Mouse (Mus musculus): ENCODE measurements around the gene Chd4. TPM values are rescaled to one million over a fixed set of nuclear protein-coding genes. Genes with fewer than 3 reads are reported as not detected.

The Chd4 gene
- polyA plus RNA-seq, 1 experiment from 2014 or later = 102 TPM

DNA sequence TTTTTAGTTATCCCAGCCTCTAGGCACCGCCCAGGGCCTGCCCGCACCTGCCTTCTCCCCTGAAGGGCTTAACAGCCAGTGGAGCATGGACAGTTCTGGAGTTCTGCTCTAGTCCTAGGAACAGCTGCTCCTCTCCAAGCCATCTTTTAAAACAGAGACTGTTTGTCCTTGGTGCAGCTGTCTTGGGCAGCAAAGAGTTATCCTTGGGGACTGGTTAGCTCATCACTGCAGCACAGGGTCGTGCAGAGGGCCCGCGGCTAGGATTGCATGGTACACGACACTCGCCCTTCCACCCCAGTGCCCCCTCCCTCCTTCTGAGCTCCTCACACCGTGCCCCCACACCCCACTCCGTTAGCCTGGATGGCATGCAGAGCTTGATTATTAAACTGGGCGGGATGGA lies 51.5 kb downstream of the Chd4 start:
- no peaks in the 10 kb centered on the region for H3K27me3 ChIP-seq (replicated peaks; ENCODE audit: low read depth, poor library complexity, severe bottlenecking)
- H3K4me1 ChIP-seq = peaks cover 61% of the 10 kb centered on the region
- H3K9me3 ChIP-seq = no peaks in the 10 kb centered on the region
- DNase-seq (ENCODE audit: low spot score) = no peak
- peaks cover 73% of the 10 kb centered on the region for H3K36me3 ChIP-seq (replicated peaks)
- peak overlapping the region; percentile 78 for H3K4me3 ChIP-seq
- no peak overlapping the region; the same call in 1 of the 2 replicates for H3K27ac ChIP-seq (replicated peaks)
- 72% methylated on average over 10 of the region's 10 CpGs for WGBS

GRCm38 (mm10) chr6:125148251-125148925 lies 52.6 kb downstream of the Chd4 start:
- peaks cover 73% of the 10 kb centered on the region for H3K36me3 ChIP-seq (replicated peaks)
- peaks cover 61% of the 10 kb centered on the region for H3K4me1 ChIP-seq
- no peaks in the 10 kb centered on the region for H3K27me3 ChIP-seq (replicated peaks; ENCODE audit: low read depth, poor library complexity, severe bottlenecking)
- H3K4me3 ChIP-seq = peak overlapping the region; percentile 23
- peak overlapping the region; percentile 51 for H3K27ac ChIP-seq (replicated peaks)
- DNase-seq (ENCODE audit: low spot score) = no peak
- no peaks in the 10 kb centered on the region for H3K9me3 ChIP-seq
- 76% methylated on average over 18 of the region's 18 CpGs for WGBS

GRCm38 (mm10) chr6:125148926-125149568 lies 53.3 kb downstream of the Chd4 start:
- H3K9me3 ChIP-seq = no peaks in the 10 kb centered on the region
- peak overlapping the region; percentile 23; the same call in 1 of the 2 replicates for H3K4me3 ChIP-seq
- no peaks in the 10 kb centered on the region for H3K27me3 ChIP-seq (replicated peaks; ENCODE audit: low read depth, poor library complexity, severe bottlenecking)
- no peak overlapping the region for H3K27ac ChIP-seq (replicated peaks)
- no peak for DNase-seq (ENCODE audit: low spot score)
- peaks cover 57% of the 10 kb centered on the region for H3K4me1 ChIP-seq
- 81% methylated on average over 16 of the region's 16 CpGs for WGBS
- H3K36me3 ChIP-seq (replicated peaks) = peaks cover 73% of the 10 kb centered on the region

- peaks cover 70% of the 10 kb centered on the region for H3K36me3 ChIP-seq (replicated peaks)
- H3K4me1 ChIP-seq = peaks cover 52% of the 10 kb centered on the region
- H3K27me3 ChIP-seq (replicated peaks; ENCODE audit: low read depth, poor library complexity, severe bottlenecking) = no peaks in the 10 kb centered on the region
- 0 out of 2 replicates have a peak overlapping the region, but pooled peaks have one; percentile 27 for H3K27ac ChIP-seq (replicated peaks)
- WGBS = 79% methylated on average over 7 of the region's 7 CpGs
- no peaks in the 10 kb centered on the region for H3K9me3 ChIP-seq
- DNase-seq (ENCODE audit: low spot score) = no peak
- no peak overlapping the region for H3K4me3 ChIP-seq
Observed at GRCm38 (mm10) chr6:125149569-125149950, 53.8 kb downstream of the Chd4 start.

GRCm38 (mm10) chr6:125152212-125153017 lies 56.6 kb downstream of the Chd4 start:
- Histone ChIP-seq H3K4me1 (peaks cover 48% of the 10 kb centered on the region), H3K4me3 (no peak overlapping the region), H3K27me3 (replicated peaks; ENCODE audit: low read depth, poor library complexity, severe bottlenecking) (no peaks in the 10 kb centered on the region), H3K36me3 (replicated peaks) (peaks cover 80% of the 10 kb centered on the region), H3K9me3 (no peaks in the 10 kb centered on the region), H3K27ac (replicated peaks) (no peak overlapping the region)
- no peak for DNase-seq (ENCODE audit: low spot score)
- 84% methylated on average over 22 of the region's 22 CpGs for WGBS

GRCm38 (mm10) chr6:125153018-125153389 lies 57.2 kb downstream of the Chd4 start:
- no peak overlapping the region for H3K27ac ChIP-seq (replicated peaks)
- 81% methylated on average over 5 of the region's 5 CpGs for WGBS
- no peaks in the 10 kb centered on the region for H3K27me3 ChIP-seq (replicated peaks; ENCODE audit: low read depth, poor library complexity, severe bottlenecking)
- peaks cover 46% of the 10 kb centered on the region for H3K4me1 ChIP-seq
- no peak for DNase-seq (ENCODE audit: low spot score)
- H3K4me3 ChIP-seq = no peak overlapping the region
- H3K9me3 ChIP-seq = no peaks in the 10 kb centered on the region
- peaks cover 83% of the 10 kb centered on the region for H3K36me3 ChIP-seq (replicated peaks)

- no peak for DNase-seq (ENCODE audit: low spot score)
- Histone ChIP-seq H3K4me1 (peaks cover 39% of the 10 kb centered on the region), H3K4me3 (no peak overlapping the region), H3K27ac (replicated peaks) (no peak overlapping the region), H3K36me3 (replicated peaks) (peaks cover 81% of the 10 kb centered on the region), H3K9me3 (no peaks in the 10 kb centered on the region), H3K27me3 (replicated peaks; ENCODE audit: low read depth, poor library complexity, severe bottlenecking) (no peaks in the 10 kb centered on the region)
- WGBS = 94% methylated on average over 4 of the region's 4 CpGs
Observed at GRCm38 (mm10) chr6:125153682-125154081, 57.9 kb downstream of the Chd4 start.

GRCm38 (mm10) chr6:125154550-125154949 lies 58.8 kb downstream of the Chd4 start:
- peaks cover 81% of the 10 kb centered on the region for H3K36me3 ChIP-seq (replicated peaks)
- peaks cover 33% of the 10 kb centered on the region for H3K4me1 ChIP-seq
- no peak overlapping the region for H3K4me3 ChIP-seq
- no peaks in the 10 kb centered on the region for H3K9me3 ChIP-seq
- H3K27ac ChIP-seq (replicated peaks) = no peak overlapping the region
- no peak for DNase-seq (ENCODE audit: low spot score)
- H3K27me3 ChIP-seq (replicated peaks; ENCODE audit: low read depth, poor library complexity, severe bottlenecking) = no peaks in the 10 kb centered on the region

DNA sequence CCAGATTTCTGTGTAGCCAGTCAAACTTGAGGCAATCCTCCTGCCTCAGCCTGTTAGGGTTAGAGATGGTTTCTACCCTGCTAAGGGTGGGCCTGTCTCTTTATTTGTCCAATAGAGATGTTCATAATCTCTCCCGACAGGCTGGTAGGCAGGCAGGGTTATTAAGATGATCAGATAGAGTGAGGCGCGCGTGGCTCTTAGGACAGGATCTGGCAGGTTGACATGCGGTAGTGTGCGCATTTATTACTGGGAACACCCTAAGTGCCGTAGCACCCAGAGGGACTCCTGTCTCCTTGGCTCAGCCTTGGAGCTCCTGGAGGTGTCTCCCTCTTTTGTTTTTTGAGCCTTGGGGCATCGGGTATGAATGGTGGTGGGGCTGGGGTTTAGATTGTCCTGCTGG lies 59.5 kb downstream of the Chd4 start:
- DNase-seq (ENCODE audit: low spot score) = no peak
- H3K36me3 ChIP-seq (replicated peaks) = peaks cover 86% of the 10 kb centered on the region
- no peak overlapping the region for H3K27ac ChIP-seq (replicated peaks)
- H3K4me1 ChIP-seq = peaks cover 35% of the 10 kb centered on the region
- no peaks in the 10 kb centered on the region for H3K9me3 ChIP-seq
- no peaks in the 10 kb centered on the region for H3K27me3 ChIP-seq (replicated peaks; ENCODE audit: low read depth, poor library complexity, severe bottlenecking)
- H3K4me3 ChIP-seq = no peak overlapping the region
- 86% methylated on average over 8 of the region's 8 CpGs for WGBS

- no peak overlapping the region for H3K27ac ChIP-seq (replicated peaks)
Observed at GRCm38 (mm10) chr6:125156491-125156890, 60.7 kb downstream of the Chd4 start.

GRCm38 (mm10) chr6:125156903-125157614 lies 61.3 kb downstream of the Chd4 start:
- Histone ChIP-seq H3K4me3 (peak overlapping the region; percentile 11; the same call in 1 of the 2 replicates), H3K4me1 (peaks cover 49% of the 10 kb centered on the region), H3K9me3 (no peaks in the 10 kb centered on the region), H3K36me3 (replicated peaks) (peaks cover 87% of the 10 kb centered on the region), H3K27me3 (replicated peaks; ENCODE audit: low read depth, poor library complexity, severe bottlenecking) (no peaks in the 10 kb centered on the region), H3K27ac (replicated peaks) (peak overlapping the region; percentile 30; the same call in 1 of the 2 replicates)
- 56% methylated on average over 7 of the region's 7 CpGs for WGBS
- peak; percentile 54 for DNase-seq (ENCODE audit: low spot score)

More at GRCm38 (mm10) chr6:125156491-125156890, 60.7 kb downstream of the Chd4 start:
- no peaks in the 10 kb centered on the region for H3K27me3 ChIP-seq (replicated peaks; ENCODE audit: low read depth, poor library complexity, severe bottlenecking)
- peaks cover 47% of the 10 kb centered on the region for H3K4me1 ChIP-seq
- H3K9me3 ChIP-seq = no peaks in the 10 kb centered on the region
- WGBS = 81% methylated on average over 3 of the region's 3 CpGs
- no peak overlapping the region for H3K4me3 ChIP-seq
- peaks cover 87% of the 10 kb centered on the region for H3K36me3 ChIP-seq (replicated peaks)
- DNase-seq (ENCODE audit: low spot score) = no peak

DNA sequence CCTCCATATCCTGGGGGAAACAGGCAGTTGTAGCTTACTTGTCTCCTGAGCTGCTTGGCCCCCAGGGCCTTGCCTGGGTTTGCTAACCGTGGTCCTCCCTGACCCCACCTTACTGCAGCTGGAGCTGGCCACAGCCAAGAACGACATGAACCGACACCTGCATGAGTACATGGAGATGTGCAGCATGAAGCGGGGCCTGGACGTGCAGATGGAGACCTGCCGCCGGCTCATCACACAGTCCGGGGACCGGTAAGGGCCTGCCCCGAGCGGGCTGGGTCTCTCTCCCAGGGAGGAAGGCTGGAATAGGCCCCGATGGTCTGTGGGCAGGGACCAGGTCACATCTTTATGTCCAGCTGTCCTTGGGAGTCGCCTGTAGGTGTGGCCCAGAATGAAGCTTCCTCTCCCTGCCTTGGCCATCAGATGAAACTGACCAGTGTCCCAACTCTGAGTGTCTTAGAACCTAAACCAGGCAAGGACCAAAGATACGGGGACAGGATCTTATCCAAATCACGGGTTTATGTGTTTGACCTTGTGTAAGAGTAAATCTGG lies 63.2 kb downstream of the Chd4 start:
- DNase-seq (ENCODE audit: low spot score) = no peak
- Histone ChIP-seq H3K4me3 (0 out of 2 replicates have a peak overlapping the region, but pooled peaks have one; percentile 18), H3K4me1 (peaks cover 66% of the 10 kb centered on the region), H3K27me3 (replicated peaks; ENCODE audit: low read depth, poor library complexity, severe bottlenecking) (no peaks in the 10 kb centered on the region), H3K36me3 (replicated peaks) (peaks cover 87% of the 10 kb centered on the region), H3K27ac (replicated peaks) (no peak overlapping the region; the same call in 1 of the 2 replicates), H3K9me3 (no peaks in the 10 kb centered on the region)
- 89% methylated on average over 15 of the region's 15 CpGs for WGBS
